Mouse (Mus musculus) liver, embryonic 14.5 days (tissue): ENCODE measurements around the gene Rpsa. TPM values are rescaled to one million over a fixed set of nuclear protein-coding genes. Genes with fewer than 3 reads are reported as not detected.
A peak's percentile ranks its signal among the peaks of the same experiment; 100 is the strongest.
"Not testable (repeated sequence)": the region's sequence is repeated elsewhere in the genome, so short reads cannot be mapped to it uniquely, and the experiment has no call there.

Source experiments
- ATAC-seq: fragments of 200-750 bp; cut with Nextera tagmentation; 2 replicates; pipeline ENCODE4 v1.8.0; 2017; ENCODE audit warnings: moderate number of reproducible peaks, mild to moderate bottlenecking, moderate library complexity; ENCODE audit not compliant: insufficient read depth
- DNase-seq, 3 experiments: peaks; one replicate each; pipeline ENCODE4 v3.0.0-alpha.2; 2012 to 2013; ENCODE audit warnings: low read depth in 3 of 3, low spot score in 3 of 3
- H3K27ac ChIP-seq: fragments of 300-500 bp; sonication (generic); 2 replicates; pipeline ENCODE4 v1.5.1; 2014; ENCODE audit warnings: moderate library complexity, mild to moderate bottlenecking, control low read depth, inconsistent platforms
- H3K27me3 ChIP-seq: fragments of 300-500 bp; sonication (generic); 2 replicates; pipeline ENCODE4 v1.6.1; 2014; ENCODE audit warnings: mild to moderate bottlenecking, low read length, moderate library complexity; ENCODE audit not compliant: control insufficient read depth, insufficient read depth
- H3K36me3 ChIP-seq: fragments of 300-500 bp; sonication (generic); replicated peaks from 2 replicates; pipeline ENCODE4 v1.6.1; 2014; ENCODE audit warnings: low read depth; ENCODE audit not compliant: control insufficient read depth, insufficient read depth
- H3K4me1 ChIP-seq, 2 experiments: fragments of 200-500 bp in 1 of 2; fragments of 300-500 bp in 1 of 2; sonication (generic) in 1 of 2; replicated peaks; 2 replicates each; pipeline ENCODE4 v1.6.1; 2012 to 2014; ENCODE audit warnings: antibody characterized with exemption in 1 of 2, inconsistent platforms in 1 of 2, low read length in 1 of 2; ENCODE audit not compliant: control insufficient read depth in 2 of 2, insufficient read depth in 2 of 2
- H3K4me2 ChIP-seq: fragments of 300-500 bp; sonication (generic); 2 replicates; pipeline ENCODE4 v1.6.1; 2014; ENCODE audit warnings: low read depth, mild to moderate bottlenecking, control low read depth, moderate library complexity
- H3K4me3 ChIP-seq, 2 experiments: fragments of 200-500 bp in 1 of 2; fragments of 300-500 bp in 1 of 2; sonication (generic) in 1 of 2; 2 replicates each; pipeline ENCODE4 v1.5.1; 2012 to 2014; ENCODE audit warnings: low read depth in 2 of 2, low read length in 2 of 2, mild to moderate bottlenecking in 2 of 2, control low read depth in 1 of 2, inconsistent platforms in 1 of 2, moderate library complexity in 1 of 2; ENCODE audit not compliant: insufficient read depth in 1 of 2
- H3K9ac ChIP-seq: fragments of 300-500 bp; sonication (generic); replicated peaks from 2 replicates; pipeline ENCODE4 v1.6.1; 2014; ENCODE audit warnings: mild to moderate bottlenecking, control low read depth, moderate library complexity
- H3K9me3 ChIP-seq: fragments of 300-500 bp; sonication (generic); 2 replicates; pipeline ENCODE4 v1.6.1; 2016; ENCODE audit warnings: low read length, mixed read lengths; ENCODE audit not compliant: control insufficient read depth
- CTCF ChIP-seq: IDR thresholded peaks from 2 replicates; pipeline ENCODE4 v1.5.1; 2016; ENCODE audit warnings: antibody characterized with exemption, low read depth, control low read depth
- EP300 ChIP-seq: IDR thresholded peaks from 2 replicates; pipeline ENCODE4 v1.6.1; 2016; ENCODE audit warnings: antibody characterized with exemption, low read depth
- WGBS: fragments of 180-500 bp; shearing (Covaris S2); extraction: QIAGEN DNeasy Blood & Tissue Kit; methylation state at CpG from one replicate; pipeline ENCODE4 v1.1.7; 2014; ENCODE audit not compliant: insufficient replicate concordance; 5-methylcytosine and 5-hydroxymethylcytosine counted together
- polyA plus RNA-seq, 2 experiments: library from polyadenylated mRNA; depleted of rRNA in 1 of 2; stranded (reverse) in 1 of 2; unstranded in 1 of 2; fragments of >200 nt; fragmentation: Nextera tagmentation in 1 of 2; extraction: Ambion mirVana in 1 of 2; gene quantifications; 2 replicates each; pipeline versions ENCODE4 v1.2.1 to v1.2.3; 2012 to 2014

The Rpsa gene
- polyA plus RNA-seq, 2 experiments: 1,446 to 1,498 TPM

- Histone ChIP-seq H3K27ac (no peak overlapping the region), H3K27me3 (no peaks in the 10 kb centered on the region), H3K36me3 (no peaks in the 10 kb centered on the region), H3K9ac (no peak overlapping the region), H3K4me3 (no peak overlapping the region), H3K4me2 (no peak overlapping the region), H3K9me3 (no peaks in the 10 kb centered on the region), H3K4me1 (0 out of 4 replicates have a peak, but pooled peaks cover 0 to 3% of the 10 kb centered on the region in 2 experiments)
- TF ChIP-seq CTCF (no peak), EP300 (no peak)
- no peak for DNase-seq
- no peak for ATAC-seq
- WGBS: 67% methylated on average over 8 of the region's 8 CpGs
Observed at GRCm38 (mm10) chr9:120099304-120099703, 28.2 kb upstream of the Rpsa start.

GRCm38 (mm10) chr9:120101165-120101564, 26.3 kb upstream of the Rpsa start:
- no peaks in the 10 kb centered on the region for H3K27me3 ChIP-seq
- TF ChIP-seq EP300 (no peak), CTCF (no peak)
- no peak overlapping the region for H3K4me3 ChIP-seq
- H3K9ac ChIP-seq: no peak overlapping the region
- H3K4me1 ChIP-seq: 0 out of 4 replicates have a peak, but pooled peaks cover 0 to 3% of the 10 kb centered on the region in 2 experiments
- H3K9me3 ChIP-seq: no peaks in the 10 kb centered on the region
- ATAC-seq (no peak), DNase-seq (no peak)
- no peaks in the 10 kb centered on the region for H3K36me3 ChIP-seq
- no peak overlapping the region for H3K4me2 ChIP-seq
- H3K27ac ChIP-seq: no peak overlapping the region
- WGBS: 73% methylated on average over 2 of the region's 2 CpGs

- WGBS: 79% methylated on average over 12 of the region's 12 CpGs
- not testable (repeated sequence) for H3K4me2 ChIP-seq, H3K9me3 ChIP-seq, H3K4me3 ChIP-seq, DNase-seq, H3K36me3 ChIP-seq, H3K9ac ChIP-seq, H3K27me3 ChIP-seq, ATAC-seq, H3K27ac ChIP-seq
- peaks cover 30 to 31% of the 10 kb centered on the region in 2 experiments for H3K4me1 ChIP-seq
Observed at GRCm38 (mm10) chr9:120108953-120109352, 18.5 kb upstream of the Rpsa start.

- peak within 1 kb of the TSS; percentile 95 for H3K27ac ChIP-seq
- no peaks in the 10 kb centered on the region for H3K27me3 ChIP-seq
- no peaks in the 10 kb centered on the region for H3K36me3 ChIP-seq
- peak within 1 kb of the TSS; percentile 99 for H3K4me2 ChIP-seq
- H3K4me3 ChIP-seq: peak within 1 kb of the TSS; percentile 73 to 86
- WGBS: under 1% methylated on average over 62 of the region's 62 CpGs
- H3K9me3 ChIP-seq: no peaks in the 10 kb centered on the region
- ATAC-seq (peak; percentile 81), DNase-seq (peak; percentile 92 to 94 (median 93))
- TF ChIP-seq EP300: peak; percentile 18; the same call in 1 of the 2 replicates
- TF ChIP-seq CTCF: peak; percentile 92
- H3K9ac ChIP-seq: peak within 1 kb of the TSS; percentile 85
- H3K4me1 ChIP-seq: peaks cover 34 to 44% of the 10 kb centered on the region in 2 experiments
Observed at GRCm38 (mm10) chr9:120110211-120111018, 17.1 kb upstream of the Rpsa start, which contains the start of gene Slc25a38. TSS of gene Slc25a38 (plus strand) at chr9:120110374.

- Histone ChIP-seq H3K4me2 (peak overlapping the region; percentile 99), H3K4me1 (peaks cover 34 to 47% of the 10 kb centered on the region in 2 experiments), H3K27ac (peak overlapping the region; percentile 95), H3K36me3 (peaks cover under 1% of the 10 kb centered on the region), H3K4me3 (peak overlapping the region; percentile 69 to 86), H3K9ac (peak overlapping the region; percentile 50), H3K27me3 (no peaks in the 10 kb centered on the region), H3K9me3 (no peaks in the 10 kb centered on the region)
- WGBS: 54% methylated on average over 15 of the region's 15 CpGs
- no peak for TF ChIP-seq EP300
- TF ChIP-seq CTCF: no peak
- ATAC-seq (no peak), DNase-seq (no peak)
Observed at GRCm38 (mm10) chr9:120111156-120111945, 16.1 kb upstream of the Rpsa start.
